Mouse (Mus musculus): ENCODE measurements around the gene Car11. TPM values are rescaled to one million over a fixed set of nuclear protein-coding genes. Genes with fewer than 3 reads are reported as not detected.

Gene Car11
- total and polyA plus RNA-seq, 3 experiments, result 0.77 to 1.5 TPM; not detected in 1

DNA sequence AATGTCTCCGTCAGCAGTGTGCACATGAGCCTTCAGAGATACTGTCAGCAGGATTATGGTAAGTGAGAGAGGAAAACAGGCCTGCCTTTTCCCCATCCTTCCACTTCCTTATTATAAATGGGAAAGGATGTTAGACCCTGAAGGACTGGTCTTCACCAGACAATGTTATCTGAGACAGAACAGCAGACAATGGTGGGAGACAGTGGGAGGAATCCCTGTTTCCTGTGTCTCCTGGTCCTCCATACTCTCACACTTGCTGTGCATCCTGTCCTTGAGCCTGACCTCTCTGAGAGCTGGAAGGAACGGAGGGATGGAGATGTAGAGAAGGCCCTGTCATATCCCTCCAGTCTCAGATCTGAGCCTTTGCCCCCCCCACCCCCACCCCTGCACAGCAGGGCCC is 7.3 kb upstream of the Car11 start:
- H3K27ac ChIP-seq (ENCODE audit: control insufficient read depth, low read depth, low read length), result no peak overlapping the region
- TF ChIP-seq POLR2AphosphoS2 (IDR thresholded peaks at IDR 0.05; ENCODE audit: low read length) (no peak), GABPA (IDR thresholded peaks at IDR 0.05; ENCODE audit: low read depth, low read length) (no peak), USF2 (IDR thresholded peaks at IDR 0.05; ENCODE audit: borderline replicate concordance in 1 of 2, insufficient read depth in 1 of 2, low read depth in 1 of 2, low read length in 2 of 2) (no peak), MYB (IDR thresholded peaks at IDR 0.05; ENCODE audit: low read depth, low read length) (no peak), CHD2 (IDR thresholded peaks at IDR 0.05; ENCODE audit: low read length) (no peak), POLR2AphosphoS5 (IDR thresholded peaks at IDR 0.05; ENCODE audit: borderline replicate concordance, low read depth, low read length) (no peak), ZNF384 (IDR thresholded peaks at IDR 0.05; ENCODE audit: low read depth, low read length) (no peak), JUND (IDR thresholded peaks at IDR 0.05; ENCODE audit: low read depth, low read length) (no peak), MAZ (IDR thresholded peaks at IDR 0.05; ENCODE audit: low read depth, low read length) (no peak), ZC3H11A (IDR thresholded peaks at IDR 0.05; ENCODE audit: low read depth, low read length) (no peak)
- DNase-seq (ENCODE audit: low read depth, low spot score), result no peak
- H3K27me3 ChIP-seq (ENCODE audit: control insufficient read depth in 1 of 2, insufficient read depth in 2 of 2, low read length in 2 of 2), result peaks cover 1 to 5% of the 10 kb centered on the region in 2 experiments; a peak in 2 of 4 replicates
- no peak overlapping the region for H3K4me3 ChIP-seq (ENCODE audit: control insufficient read depth in 1 of 2, insufficient read depth in 1 of 2, low read depth in 2 of 2, low read length in 2 of 2)
- no peak overlapping the region for H3K9ac ChIP-seq (ENCODE audit: control insufficient read depth, low read depth, low read length, poor library complexity, severe bottlenecking)
- no peaks in the 10 kb centered on the region for H3K79me2 ChIP-seq (ENCODE audit: control insufficient read depth, insufficient read depth, low read length, poor library complexity)
- no peaks in the 10 kb centered on the region for H3K9me3 ChIP-seq (replicated peaks; ENCODE audit: insufficient read depth, low read length)
- no peaks in the 10 kb centered on the region for H3K36me3 ChIP-seq (ENCODE audit: control insufficient read depth in 1 of 2, insufficient read depth in 2 of 2, low read length in 2 of 2)
- H3K4me1 ChIP-seq (ENCODE audit: control insufficient read depth in 1 of 2, insufficient read depth in 2 of 2, low read length in 2 of 2), result no peaks in the 10 kb centered on the region; a peak in 1 of 4 replicates

DNA sequence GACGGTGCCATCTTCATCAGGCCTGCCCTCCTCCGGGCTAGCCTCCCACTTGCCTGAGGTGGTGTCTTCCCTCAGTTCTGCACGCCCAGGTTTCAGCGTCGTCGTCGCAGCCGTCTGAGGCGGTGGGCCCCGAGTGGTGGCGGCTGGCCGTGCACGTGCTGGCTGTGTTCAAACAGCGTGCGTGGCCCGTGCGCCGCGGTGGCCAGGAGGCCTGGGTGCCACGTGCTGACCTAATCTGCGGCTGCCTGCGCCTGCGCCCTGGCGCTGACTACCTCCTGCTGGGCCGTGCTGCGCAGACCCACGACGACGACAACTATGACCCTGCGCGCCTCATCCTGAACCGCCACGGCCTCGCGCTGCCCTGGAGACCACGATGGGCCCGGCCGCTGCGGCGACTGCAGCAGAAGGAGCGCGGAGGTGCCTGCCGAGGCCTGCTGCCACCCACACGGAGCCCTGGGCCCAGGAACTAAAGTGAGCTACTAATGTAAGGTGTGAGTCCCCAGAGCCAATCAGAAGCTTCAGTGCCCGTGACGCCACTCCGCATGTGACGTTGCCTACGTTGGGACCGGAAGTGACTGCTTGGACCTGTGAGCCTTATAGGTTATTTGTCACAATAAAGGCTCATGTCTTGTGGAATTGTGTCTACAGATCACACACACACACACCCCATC is 5.6 kb upstream of the Car11 start, which contains the start of gene Sec1:
Sec1 (minus strand) TSS at position 482 of the 671 bp plus-strand sequence.
- no peak for DNase-seq (ENCODE audit: low read depth, low spot score)
- H3K27ac ChIP-seq (ENCODE audit: control insufficient read depth, low read depth, low read length), result no peak within 1 kb of the TSS
- H3K36me3 ChIP-seq (ENCODE audit: control insufficient read depth in 1 of 2, insufficient read depth in 2 of 2, low read length in 2 of 2), result no peaks in the 10 kb centered on the region
- peaks cover 1 to 6% of the 10 kb centered on the region in 2 experiments; a peak in 3 of 4 replicates for H3K27me3 ChIP-seq (ENCODE audit: control insufficient read depth in 1 of 2, insufficient read depth in 2 of 2, low read length in 2 of 2)
- H3K9me3 ChIP-seq (replicated peaks; ENCODE audit: insufficient read depth, low read length), result no peaks in the 10 kb centered on the region
- no peaks in the 10 kb centered on the region for H3K79me2 ChIP-seq (ENCODE audit: control insufficient read depth, insufficient read depth, low read length, poor library complexity)
- no peak within 1 kb of the TSS for H3K4me3 ChIP-seq (ENCODE audit: control insufficient read depth in 1 of 2, insufficient read depth in 1 of 2, low read depth in 2 of 2, low read length in 2 of 2)
- TF ChIP-seq EP300 (IDR thresholded peaks at IDR 0.05; ENCODE audit: low read depth in 1 of 2, low read length in 2 of 2) (no peak), MYB (IDR thresholded peaks at IDR 0.05; ENCODE audit: low read depth, low read length) (no peak), MEF2A (IDR thresholded peaks at IDR 0.05; ENCODE audit: extremely low read depth, insufficient replicate concordance, low read depth, low read length, poor library complexity, severe bottlenecking) (no peak), MAX (IDR thresholded peaks at IDR 0.05; ENCODE audit: low read length) (no peak), RAD21 (IDR thresholded peaks at IDR 0.05; ENCODE audit: low read depth, low read length) (no peak), MAFK (IDR thresholded peaks at IDR 0.05; ENCODE audit: borderline replicate concordance, low read depth, low read length) (no peak), TBP (IDR thresholded peaks at IDR 0.05; ENCODE audit: low read depth, low read length) (no peak), MYC (IDR thresholded peaks at IDR 0.05; ENCODE audit: low read depth, low read length) (no peak), SIN3A (IDR thresholded peaks at IDR 0.05; ENCODE audit: low read length) (no peak), E2F4 (IDR thresholded peaks at IDR 0.05; ENCODE audit: borderline replicate concordance, low read depth, low read length) (no peak), MXI1 (IDR thresholded peaks at IDR 0.05; ENCODE audit: low read depth, low read length) (no peak)
- H3K9ac ChIP-seq (ENCODE audit: control insufficient read depth, low read depth, low read length, poor library complexity, severe bottlenecking), result no peak within 1 kb of the TSS
- no peaks in the 10 kb centered on the region; a peak in 1 of 4 replicates for H3K4me1 ChIP-seq (ENCODE audit: control insufficient read depth in 1 of 2, insufficient read depth in 2 of 2, low read length in 2 of 2)

Data from MEL (cell line).